ENCODE assay signal across 35 mouse cellular contexts in genomic region chr5:44475543-44475942, GRCm38 (mm10).
"Had no signal": no experiment of that assay in that cellular context is flagged by ENCODE, and none has a peak within 500 bp of the region (broad histone marks: within the 10 kb centered on the region; RNA-seq: fewer than 3 reads in every experiment).

No protein-coding gene starts in this region.

- H3K4me2 ChIP-seq: heart, embryonic 11.5 days; heart, embryonic 12.5 days; heart, embryonic 13.5 days; heart, embryonic 15.5 days; hindbrain, embryonic 12.5 days; hindbrain, embryonic 13.5 days; hindbrain, embryonic 14.5 days; hindbrain, embryonic 15.5 days; intestine, embryonic 15.5 days; kidney, embryonic 15.5 days had no signal

- H3K9ac ChIP-seq: heart, embryonic 12.5 days; heart, embryonic 13.5 days; heart, embryonic 15.5 days; hindbrain, embryonic 12.5 days; hindbrain, embryonic 13.5 days; hindbrain, embryonic 14.5 days; hindbrain, embryonic 15.5 days; intestine, embryonic 15.5 days; kidney, embryonic 15.5 days had no signal

- DNase-seq: heart, postnatal 10 days; heart, postnatal 14 days; heart, postnatal 36 days; heart, postnatal 4 days; kidney, adult 11 months; kidney, adult 18-20 months; kidney, adult 2 months; kidney, adult 8-10 months; kidney, adult 9 months; kidney, postnatal 10 days; kidney, postnatal 14 days; kidney, postnatal 25 days; kidney, postnatal 36 days; kidney, postnatal 4 days; layer of hippocampus, adult 9-11 months; layer of hippocampus, postnatal 36 days had no signal

- H3K4me3 ChIP-seq: heart, embryonic 10.5 days; heart, embryonic 12.5 days; heart, embryonic 13.5 days; heart, embryonic 15.5 days; hindbrain, embryonic 10.5 days; hindbrain, embryonic 12.5 days; hindbrain, embryonic 13.5 days; hindbrain, embryonic 15.5 days; intestine, embryonic 15.5 days; kidney, embryonic 15.5 days; layer of hippocampus, adult 2 months had no signal

- H3K9me3 ChIP-seq: heart, embryonic 10.5 days; heart, embryonic 12.5 days; heart, embryonic 13.5 days; heart, embryonic 15.5 days; hindbrain, embryonic 10.5 days; hindbrain, embryonic 12.5 days; hindbrain, embryonic 13.5 days; hindbrain, embryonic 15.5 days; intestine, embryonic 15.5 days; kidney, embryonic 15.5 days had no signal

- ATAC-seq: hindbrain, embryonic 16.5 days; hindbrain, postnatal 0 days; inflammation-experienced regulatory T-cells, adult 6 months; intestine, embryonic 15.5 days; intestine, embryonic 16.5 days; intestine, postnatal 0 days had no signal

- H3K4me1 ChIP-seq: heart, embryonic 10.5 days; heart, embryonic 12.5 days; heart, embryonic 13.5 days; heart, embryonic 15.5 days; intestine, embryonic 15.5 days; kidney, embryonic 15.5 days had no signal

- H3K36me3 ChIP-seq: heart, embryonic 10.5 days; heart, embryonic 12.5 days; heart, embryonic 13.5 days; heart, embryonic 15.5 days; hindbrain, embryonic 10.5 days; hindbrain, embryonic 12.5 days; hindbrain, embryonic 13.5 days; hindbrain, embryonic 15.5 days; intestine, embryonic 15.5 days had no signal

- H3K27me3 ChIP-seq: heart, embryonic 12.5 days; heart, embryonic 13.5 days; heart, embryonic 15.5 days; hindbrain, embryonic 12.5 days; hindbrain, embryonic 13.5 days; hindbrain, embryonic 15.5 days; intestine, embryonic 15.5 days; kidney, embryonic 15.5 days had no signal

- H3K27ac ChIP-seq: heart, embryonic 10.5 days; heart, embryonic 13.5 days; heart, embryonic 15.5 days; hindbrain, embryonic 10.5 days; hindbrain, embryonic 12.5 days; hindbrain, embryonic 13.5 days; hindbrain, embryonic 14.5 days; hindbrain, embryonic 15.5 days; hindbrain, postnatal 0 days; intestine, embryonic 15.5 days; kidney, embryonic 15.5 days; kidney, postnatal 0 days; layer of hippocampus, adult 2 months had no signal
